Mouse (Mus musculus): Measurements from ENCODE around the gene Mcrip1.

DNA sequence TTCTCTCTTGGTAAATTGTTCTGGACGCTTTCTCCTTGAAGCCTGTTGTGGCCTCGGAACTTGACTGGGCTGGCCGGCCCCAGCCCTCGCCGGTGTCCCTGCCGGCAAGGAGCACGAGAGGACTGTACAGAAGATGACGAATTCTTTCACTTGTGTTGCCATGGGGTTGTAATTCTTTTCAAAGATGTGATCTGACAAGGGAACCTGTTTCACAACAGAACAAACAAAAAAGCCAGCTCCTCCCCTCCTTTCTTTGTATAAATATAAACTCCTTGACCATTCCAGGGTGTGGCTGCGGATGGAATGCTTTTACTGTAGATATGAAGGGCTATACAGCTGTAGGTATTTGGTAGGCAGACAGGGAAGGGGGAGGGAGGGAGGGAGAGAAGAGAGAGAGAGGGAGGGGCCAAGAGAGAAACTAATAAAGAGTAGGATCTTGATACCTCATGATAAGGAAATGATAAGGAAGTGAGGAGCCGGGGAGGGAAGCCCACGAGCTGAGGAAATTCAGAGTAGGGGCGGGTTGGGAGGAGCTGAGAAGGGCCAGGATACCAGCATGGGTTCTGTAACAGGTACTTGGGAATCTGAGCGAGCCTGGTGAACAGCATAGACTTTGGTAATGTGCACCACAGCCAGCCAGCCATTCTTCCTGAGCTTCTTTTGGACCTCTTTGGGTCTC is 41.8 kb downstream of the Mcrip1 start:
- TF ChIP-seq CTCF (IDR thresholded peaks at IDR 0.05; ENCODE audit: low read depth) (no peak), EP300 (IDR thresholded peaks at IDR 0.05; ENCODE audit: low read depth) (no peak)

Data from liver, postnatal 0 days (tissue).